Mouse (Mus musculus) induced T-regulatory cell, adult 2 months (primary cell): ENCODE measurements around the gene Ltb4r2.
A peak's percentile ranks its signal among the peaks of the same experiment; 100 is the strongest.

ENCODE experiments used
- DNase-seq: peaks from one replicate; pipeline ENCODE4 v3.0.0-alpha.2; 2012; ENCODE audit warnings: low read depth

Gene Ltb4r2

GRCm38 (mm10) chr14:55737086-55737687, 24.0 kb upstream of the Ltb4r2 start:
- DNase-seq: no peak

- peak; percentile 95 for DNase-seq
Measured at GRCm38 (mm10) chr14:55743711-55744110, 17.5 kb upstream of the Ltb4r2 start.

GRCm38 (mm10) chr14:55745180-55745860, 15.9 kb upstream of the Ltb4r2 start, which contains the start of the genes Dhrs1 and Nop9:
Gene Dhrs1 (minus strand): TSS chr14:55745690.
Gene Nop9 (plus strand): TSS chr14:55745693.
- peak; percentile 92 for DNase-seq

GRCm38 (mm10) chr14:55745861-55746237, 15.4 kb upstream of the Ltb4r2 start:
- DNase-seq: no peak

GRCm38 (mm10) chr14:55747051-55747847, 14.0 kb upstream of the Ltb4r2 start:
- peak; percentile 22 for DNase-seq

- DNase-seq: no peak
Measured at GRCm38 (mm10) chr14:55757566-55757965, 3.7 kb upstream of the Ltb4r2 start.

GRCm38 (mm10) chr14:55758363-55758784, 2.9 kb upstream of the Ltb4r2 start, which contains the start of gene Cideb:
Gene Cideb (minus strand): TSS chr14:55758458.
- peak; percentile 66 for DNase-seq

- peak; percentile 92 for DNase-seq
Measured at GRCm38 (mm10) chr14:55760156-55760555, 1.1 kb upstream of the Ltb4r2 start.

GRCm38 (mm10) chr14:55762001-55762821, 983 bp downstream of the Ltb4r2 start:
- DNase-seq: peak; percentile 51

GRCm38 (mm10) chr14:55763166-55763565, 1.9 kb downstream of the Ltb4r2 start:
- DNase-seq: no peak

- DNase-seq: peak; percentile 52
Measured at GRCm38 (mm10) chr14:55765696-55766095, 4.5 kb downstream of the Ltb4r2 start, which contains the start of gene Ltb4r1. Gene Ltb4r1 (plus strand): TSS chr14:55765962.

- DNase-seq: peak; percentile 63
Measured at GRCm38 (mm10) chr14:55767519-55768414, 6.5 kb downstream of the Ltb4r2 start.

GRCm38 (mm10) chr14:55768555-55768954, 7.3 kb downstream of the Ltb4r2 start:
- no peak for DNase-seq

GRCm38 (mm10) chr14:55769087-55769703, 8.0 kb downstream of the Ltb4r2 start:
- peak; percentile 12 for DNase-seq

- DNase-seq: no peak
Measured at GRCm38 (mm10) chr14:55776711-55777110, 15.5 kb downstream of the Ltb4r2 start.

GRCm38 (mm10) chr14:55777176-55777575, 15.9 kb downstream of the Ltb4r2 start:
- no peak for DNase-seq

- no peak for DNase-seq
Measured at GRCm38 (mm10) chr14:55777806-55778205, 16.6 kb downstream of the Ltb4r2 start.

GRCm38 (mm10) chr14:55778686-55779085, 17.5 kb downstream of the Ltb4r2 start:
- no peak for DNase-seq

GRCm38 (mm10) chr14:55779656-55780055, 18.4 kb downstream of the Ltb4r2 start:
- no peak for DNase-seq

- DNase-seq: no peak
Measured at GRCm38 (mm10) chr14:55780736-55781135, 19.5 kb downstream of the Ltb4r2 start.
